Mouse (Mus musculus) neural tube, embryonic 15.5 days (tissue): ENCODE data around the gene Cpeb2. TPM values are rescaled to one million over a fixed set of nuclear protein-coding genes. Genes with fewer than 3 reads are reported as not detected.

Experiments
- ATAC-seq: fragments of 200-750 bp; cut with Nextera tagmentation; 2 replicates; pipeline ENCODE4 v1.8.0; 2017; ENCODE audit warnings: mild to moderate bottlenecking, moderate TSS enrichment, moderate library complexity; ENCODE audit not compliant: low FRiP score
- H3K27ac ChIP-seq: fragments of 300-500 bp; sonication (generic); replicated peaks from 2 replicates; pipeline ENCODE4 v1.5.1; 2015; ENCODE audit warnings: mild to moderate bottlenecking, inconsistent platforms
- H3K27me3 ChIP-seq: fragments of 300-500 bp; sonication (generic); replicated peaks from 2 replicates; pipeline ENCODE4 v1.6.1; 2015; ENCODE audit warnings: inconsistent platforms
- H3K36me3 ChIP-seq: fragments of 300-500 bp; sonication (generic); 2 replicates; pipeline ENCODE4 v1.6.1; 2015; ENCODE audit warnings: inconsistent platforms
- H3K4me1 ChIP-seq: fragments of 300-500 bp; sonication (generic); 2 replicates; pipeline ENCODE4 v1.6.1; 2015; ENCODE audit warnings: inconsistent platforms
- H3K4me2 ChIP-seq: fragments of 300-500 bp; sonication (generic); 2 replicates; pipeline ENCODE4 v1.6.1; 2015; ENCODE audit warnings: inconsistent platforms, mild to moderate bottlenecking, moderate library complexity
- H3K4me3 ChIP-seq: fragments of 300-500 bp; sonication (generic); replicated peaks from 2 replicates; pipeline ENCODE4 v1.5.1; 2015; ENCODE audit warnings: mild to moderate bottlenecking, inconsistent platforms
- H3K9ac ChIP-seq: fragments of 300-500 bp; sonication (generic); replicated peaks from 2 replicates; pipeline ENCODE4 v1.6.1; 2015; ENCODE audit warnings: mild to moderate bottlenecking, inconsistent platforms
- H3K9me3 ChIP-seq: fragments of 300-500 bp; sonication (generic); replicated peaks from 2 replicates; pipeline ENCODE4 v1.6.1; 2016; ENCODE audit warnings: inconsistent platforms
- WGBS: fragments of 180-500 bp; shearing (Covaris S2); methylation state at CpG from one replicate; pipeline ENCODE4 v1.1.7; 2015; ENCODE audit warnings: mixed read lengths; 5-methylcytosine and 5-hydroxymethylcytosine counted together
- polyA plus RNA-seq: library from polyadenylated mRNA; unstranded; fragments of >200 nt; fragmentation: Nextera tagmentation; extraction: Ambion mirVana; gene quantifications from 2 replicates; pipeline ENCODE4 v1.2.1, GENCODE M21; 2015

The Cpeb2 gene
- polyA plus RNA-seq, 1 experiment from 2014 or later: 15.6 TPM

DNA sequence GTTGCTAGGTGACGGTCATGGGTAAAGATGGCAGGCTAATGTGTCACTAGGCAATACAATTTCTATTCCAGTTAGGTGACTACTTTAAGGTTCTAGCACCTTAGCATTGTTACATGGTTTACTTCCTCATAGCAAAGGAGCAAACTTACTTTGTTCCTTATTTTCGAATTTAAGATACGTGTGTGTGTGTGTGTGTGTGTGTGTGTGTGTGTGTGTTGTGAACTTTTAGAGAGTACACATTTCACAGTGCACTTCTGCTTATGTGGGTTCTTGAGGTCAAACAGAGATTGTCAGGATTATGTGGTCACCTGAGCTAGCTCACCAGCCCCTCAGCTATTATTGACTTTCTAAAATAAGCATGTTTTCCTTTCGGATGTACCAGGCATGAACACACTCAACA, 60.2 kb downstream of the Cpeb2 start:
- ATAC-seq: no peak
- Histone ChIP-seq H3K4me2 (no peak overlapping the region), H3K27me3 (no peaks in the 10 kb centered on the region), H3K9me3 (no peaks in the 10 kb centered on the region), H3K9ac (no peak overlapping the region), H3K36me3 (peaks cover 9% of the 10 kb centered on the region; the same call in 1 of the 2 replicates), H3K4me1 (no peaks in the 10 kb centered on the region), H3K4me3 (no peak overlapping the region), H3K27ac (no peak overlapping the region)
- WGBS: 88% methylated on average over 4 of the region's 4 CpGs

DNA sequence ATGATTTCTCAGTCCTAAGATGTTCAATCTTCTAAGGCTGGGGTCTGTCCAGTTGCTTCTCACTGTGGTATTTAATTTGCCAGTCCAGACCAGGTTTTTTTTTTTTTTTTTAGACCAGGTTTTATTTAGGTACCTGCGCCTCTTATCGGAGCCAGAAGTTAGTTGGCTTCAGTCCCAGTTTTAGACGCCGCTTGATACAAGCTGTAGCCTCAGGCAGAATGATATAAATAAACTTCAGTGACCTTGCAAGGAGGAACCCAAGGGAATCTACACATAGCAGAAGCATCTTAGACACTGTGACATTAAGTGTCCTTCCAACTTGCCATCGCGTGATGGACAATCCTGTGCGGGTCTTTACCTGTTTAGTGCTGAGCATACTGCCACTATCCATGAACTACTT, 64.5 kb downstream of the Cpeb2 start:
- Histone ChIP-seq H3K9me3 (no peaks in the 10 kb centered on the region), H3K9ac (no peak overlapping the region), H3K4me2 (no peak overlapping the region), H3K4me3 (no peak overlapping the region), H3K27me3 (no peaks in the 10 kb centered on the region), H3K27ac (no peak overlapping the region), H3K36me3 (0 out of 2 replicates have a peak, but pooled peaks cover 3% of the 10 kb centered on the region), H3K4me1 (no peaks in the 10 kb centered on the region)
- no peak for ATAC-seq
- WGBS: 85% methylated on average over 7 of the region's 7 CpGs

DNA sequence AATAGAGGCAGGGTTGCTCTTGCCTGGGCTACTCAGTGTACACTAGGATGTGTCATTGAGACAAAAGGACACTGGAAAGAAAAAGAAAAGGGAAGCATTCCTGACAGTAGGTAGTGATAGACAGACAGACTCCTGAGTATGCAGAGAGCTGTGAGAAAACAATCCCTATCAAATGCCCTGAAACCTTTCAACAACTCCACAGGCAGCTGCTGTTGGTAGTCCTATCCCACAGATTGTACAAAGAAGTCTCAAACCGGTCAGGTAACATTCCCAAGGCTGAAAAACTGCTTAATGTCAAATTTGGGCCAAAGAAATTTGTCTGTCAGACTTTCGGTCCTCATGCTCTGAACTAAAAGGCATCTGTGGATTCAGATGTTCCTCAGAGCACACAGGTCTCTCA, 66.0 kb downstream of the Cpeb2 start:
- Histone ChIP-seq H3K27ac (no peak overlapping the region), H3K27me3 (no peaks in the 10 kb centered on the region), H3K9ac (no peak overlapping the region), H3K4me1 (no peaks in the 10 kb centered on the region), H3K9me3 (no peaks in the 10 kb centered on the region), H3K4me3 (no peak overlapping the region), H3K36me3 (no peaks in the 10 kb centered on the region), H3K4me2 (no peak overlapping the region)
- ATAC-seq: no peak
- 85% methylated on average over 2 of the region's 2 CpGs for WGBS

DNA sequence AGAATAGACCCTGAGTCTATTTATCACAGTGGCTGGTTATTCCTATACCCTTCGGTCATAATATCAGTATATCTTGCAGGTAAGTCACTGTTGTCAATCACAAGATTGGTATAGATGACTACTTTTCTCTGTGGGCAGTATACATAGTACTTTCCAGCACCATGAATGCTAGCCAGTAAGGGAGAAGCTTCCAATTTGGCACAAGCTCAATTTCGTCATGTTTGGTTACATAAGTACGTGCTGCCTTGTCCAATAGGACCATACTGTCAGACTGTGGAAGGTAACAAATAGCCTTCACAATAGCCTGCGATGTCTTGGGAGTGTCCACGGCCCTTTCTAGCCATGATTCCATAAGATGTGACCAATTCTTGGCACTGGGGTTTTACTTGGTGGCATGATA, 67.1 kb downstream of the Cpeb2 start:
- Histone ChIP-seq H3K9ac (no peak overlapping the region), H3K4me1 (no peaks in the 10 kb centered on the region), H3K27ac (no peak overlapping the region), H3K4me2 (no peak overlapping the region), H3K4me3 (no peak overlapping the region), H3K36me3 (no peaks in the 10 kb centered on the region), H3K9me3 (no peaks in the 10 kb centered on the region), H3K27me3 (no peaks in the 10 kb centered on the region)
- no peak for ATAC-seq
- 95% methylated on average over 5 of the region's 5 CpGs for WGBS

DNA sequence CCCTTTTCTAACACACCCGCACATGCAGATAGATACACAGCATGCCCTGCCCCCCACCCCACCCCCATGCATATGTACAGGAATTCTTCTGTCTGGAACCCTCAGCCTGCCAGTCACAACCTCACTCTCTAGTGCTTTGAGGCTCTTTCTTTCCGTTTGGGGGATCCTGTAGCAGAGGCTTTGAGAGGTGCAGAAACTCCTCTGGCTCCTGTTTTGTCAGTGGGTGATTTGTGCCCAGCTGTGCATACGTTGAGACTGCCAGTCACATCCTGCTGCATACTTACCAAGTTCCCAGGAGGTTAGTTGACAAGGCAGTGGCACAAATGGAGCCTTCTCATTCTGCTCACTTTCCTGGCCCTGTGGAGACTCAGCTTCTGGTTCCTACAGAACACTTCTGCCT, 68.0 kb downstream of the Cpeb2 start:
- H3K27ac ChIP-seq: no peak overlapping the region
- H3K4me3 ChIP-seq: no peak overlapping the region
- no peaks in the 10 kb centered on the region for H3K36me3 ChIP-seq
- H3K9ac ChIP-seq: no peak overlapping the region
- no peaks in the 10 kb centered on the region for H3K9me3 ChIP-seq
- no peak overlapping the region for H3K4me2 ChIP-seq
- 41% methylated on average over 3 of the region's 3 CpGs for WGBS
- H3K27me3 ChIP-seq: no peaks in the 10 kb centered on the region
- ATAC-seq: no peak
- no peaks in the 10 kb centered on the region for H3K4me1 ChIP-seq

DNA sequence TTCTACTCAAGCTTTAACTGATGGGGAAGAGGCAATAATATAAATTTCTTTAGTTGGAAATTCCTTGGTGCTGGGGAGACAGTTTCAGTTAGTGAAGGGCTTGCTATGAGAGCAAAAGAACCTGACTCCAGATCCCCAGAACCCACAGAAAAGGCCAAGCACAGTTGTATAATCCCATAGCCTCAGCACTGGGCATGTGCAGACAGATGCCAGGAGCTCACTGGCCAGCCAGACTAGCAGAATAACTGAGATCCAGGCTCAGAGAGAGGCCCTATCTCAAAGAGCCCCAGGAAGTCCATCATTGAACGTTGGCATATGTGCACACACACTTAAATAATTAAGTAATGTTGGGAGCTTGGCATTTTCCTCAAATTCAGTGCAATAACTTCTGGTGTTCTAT, 70.5 kb downstream of the Cpeb2 start:
- Histone ChIP-seq H3K36me3 (no peaks in the 10 kb centered on the region), H3K4me3 (no peak overlapping the region), H3K9me3 (no peaks in the 10 kb centered on the region), H3K27me3 (no peaks in the 10 kb centered on the region), H3K4me2 (no peak overlapping the region), H3K4me1 (no peaks in the 10 kb centered on the region), H3K27ac (no peak overlapping the region), H3K9ac (no peak overlapping the region)
- ATAC-seq: no peak
- WGBS: 69% methylated on average over 1 of the region's 1 CpGs

DNA sequence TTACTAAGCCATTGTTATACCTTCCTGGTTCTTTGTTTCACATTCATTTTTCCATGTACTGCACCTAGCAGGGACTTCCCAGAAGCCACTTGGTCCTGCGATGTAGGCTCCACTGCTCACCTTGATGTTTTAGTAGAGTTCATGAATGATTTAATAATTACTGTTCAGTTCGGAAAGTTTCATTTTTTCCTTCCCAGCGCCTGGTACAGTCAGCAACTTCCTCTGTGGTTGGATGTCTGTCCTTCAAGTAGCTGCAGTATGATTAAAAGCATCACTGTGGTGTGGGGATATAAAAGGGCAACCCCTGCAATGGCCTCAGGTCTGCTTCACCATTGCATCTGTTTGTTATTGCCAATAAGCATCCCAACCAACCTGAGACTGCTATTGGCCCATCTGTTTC, 72.5 kb downstream of the Cpeb2 start:
- Histone ChIP-seq H3K36me3 (no peaks in the 10 kb centered on the region), H3K4me3 (no peak overlapping the region), H3K27me3 (no peaks in the 10 kb centered on the region), H3K9me3 (no peaks in the 10 kb centered on the region), H3K9ac (no peak overlapping the region), H3K4me1 (peaks cover 2% of the 10 kb centered on the region; the same call in 1 of the 2 replicates), H3K27ac (no peak overlapping the region), H3K4me2 (no peak overlapping the region)
- no peak for ATAC-seq
- 93% methylated on average over 3 of the region's 3 CpGs for WGBS

DNA sequence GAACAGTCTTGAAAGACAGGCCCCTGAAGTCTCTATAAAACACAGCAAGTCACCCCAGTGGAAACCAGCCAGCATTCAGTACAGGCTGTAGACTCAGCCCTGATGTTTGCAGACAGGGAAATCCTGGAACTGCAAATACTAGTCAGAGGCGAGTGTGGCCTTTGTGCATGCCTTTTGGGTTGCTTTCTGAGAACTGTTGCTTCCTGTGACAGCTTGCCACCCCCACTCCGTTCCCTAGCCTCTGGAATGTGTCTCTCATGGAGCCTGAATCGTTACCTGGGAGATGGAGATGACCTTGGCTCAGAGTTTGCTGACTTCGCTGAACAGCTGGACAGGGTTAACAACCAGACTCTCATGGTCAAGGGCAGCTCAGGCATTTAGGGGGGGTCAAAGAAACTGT, 77.0 kb downstream of the Cpeb2 start:
- WGBS: 47% methylated on average over 4 of the region's 4 CpGs

DNA sequence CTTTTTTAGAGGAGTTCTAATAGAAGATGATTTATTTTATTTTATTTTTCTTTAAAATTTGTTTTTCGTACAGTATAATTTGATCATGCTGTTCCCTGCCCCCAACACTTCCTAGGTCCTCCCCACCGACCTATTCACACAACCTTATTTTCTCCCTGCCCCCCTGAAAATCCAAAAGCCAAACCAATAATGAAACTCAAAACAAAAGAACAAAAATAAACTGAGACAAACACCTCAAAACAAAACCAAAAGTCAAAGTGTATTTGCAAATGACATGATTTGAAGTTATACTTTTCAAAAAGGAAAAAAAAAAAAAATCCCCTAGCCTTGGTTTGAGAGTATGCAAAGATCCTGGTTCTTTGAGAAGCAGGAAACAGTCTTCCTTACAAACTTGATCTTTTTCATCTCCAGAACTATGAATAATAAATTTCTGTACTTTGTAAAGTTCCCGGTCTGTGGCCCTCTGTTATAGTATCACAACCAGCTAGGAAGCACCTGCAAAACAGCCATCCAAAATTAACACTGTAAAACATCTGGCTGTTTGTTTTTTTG, 91.4 kb downstream of the Cpeb2 start:
- no peak overlapping the region for H3K4me3 ChIP-seq
- H3K4me2 ChIP-seq: no peak overlapping the region
- H3K4me1 ChIP-seq: no peaks in the 10 kb centered on the region
- no peak overlapping the region for H3K27ac ChIP-seq
- WGBS: 89% methylated on average over 3 of the region's 3 CpGs
- no peaks in the 10 kb centered on the region for H3K36me3 ChIP-seq
- ATAC-seq: no peak
- no peaks in the 10 kb centered on the region for H3K27me3 ChIP-seq
- no peak overlapping the region for H3K9ac ChIP-seq
- H3K9me3 ChIP-seq: no peaks in the 10 kb centered on the region

More for the DNA sequence above, 77.0 kb downstream of the Cpeb2 start:
- H3K27me3 ChIP-seq: no peaks in the 10 kb centered on the region
- ATAC-seq: no peak
- no peak overlapping the region for H3K4me2 ChIP-seq
- no peak overlapping the region for H3K4me3 ChIP-seq
- no peaks in the 10 kb centered on the region for H3K9me3 ChIP-seq
- no peaks in the 10 kb centered on the region for H3K36me3 ChIP-seq
- H3K4me1 ChIP-seq: peaks cover 2% of the 10 kb centered on the region; the same call in 1 of the 2 replicates
- H3K9ac ChIP-seq: no peak overlapping the region
- no peak overlapping the region for H3K27ac ChIP-seq

DNA sequence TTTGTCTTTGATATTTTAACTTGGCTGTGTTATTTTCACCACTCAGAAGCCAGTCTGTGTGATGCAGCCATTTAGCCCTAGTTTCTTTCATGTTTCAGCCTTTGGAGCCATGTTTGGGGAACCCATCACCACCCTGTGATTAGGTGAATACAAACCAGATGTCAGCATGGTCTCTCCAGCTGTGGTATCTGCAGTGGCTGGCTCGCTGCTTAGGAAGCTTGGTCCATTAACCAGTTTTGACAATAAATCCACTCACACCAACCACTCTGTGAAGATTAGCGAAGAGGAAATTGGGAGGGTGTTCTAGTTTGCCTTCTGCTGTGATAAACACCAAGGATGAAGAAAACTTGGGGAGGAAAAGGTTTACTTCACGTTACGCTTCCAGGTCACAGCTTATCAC, 92.6 kb downstream of the Cpeb2 start:
- no peak overlapping the region for H3K4me3 ChIP-seq
- H3K9me3 ChIP-seq: no peaks in the 10 kb centered on the region
- no peaks in the 10 kb centered on the region for H3K36me3 ChIP-seq
- H3K4me1 ChIP-seq: no peaks in the 10 kb centered on the region
- H3K27me3 ChIP-seq: no peaks in the 10 kb centered on the region
- H3K27ac ChIP-seq: no peak overlapping the region
- WGBS: 80% methylated on average over 4 of the region's 4 CpGs
- H3K4me2 ChIP-seq: no peak overlapping the region
- H3K9ac ChIP-seq: no peak overlapping the region
- ATAC-seq: no peak

DNA sequence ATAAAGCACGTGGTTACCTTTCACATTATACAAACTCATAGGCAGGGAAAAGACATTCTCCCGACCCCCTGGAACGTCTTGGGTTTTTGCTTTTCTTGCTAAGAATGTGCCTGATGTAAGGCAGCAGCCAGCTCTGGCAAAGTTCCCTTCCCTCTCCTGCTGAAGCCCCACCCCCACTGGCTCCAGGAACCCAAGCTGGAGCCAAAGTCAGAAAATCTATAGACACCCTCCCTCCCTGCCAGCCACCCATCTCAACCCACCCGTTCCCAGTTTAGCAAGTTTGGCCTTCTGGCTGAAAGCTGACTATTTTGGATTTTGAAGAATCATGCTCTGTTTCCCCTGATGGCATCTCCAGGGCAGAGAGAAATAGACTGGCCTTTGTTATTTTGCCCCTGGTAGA, 95.6 kb downstream of the Cpeb2 start:
- Histone ChIP-seq H3K36me3 (no peaks in the 10 kb centered on the region), H3K9me3 (no peaks in the 10 kb centered on the region), H3K4me1 (no peaks in the 10 kb centered on the region), H3K4me3 (no peak overlapping the region), H3K9ac (no peak overlapping the region), H3K27ac (no peak overlapping the region), H3K27me3 (no peaks in the 10 kb centered on the region), H3K4me2 (no peak overlapping the region)
- ATAC-seq: no peak
- WGBS: 57% methylated on average over 4 of the region's 4 CpGs

DNA sequence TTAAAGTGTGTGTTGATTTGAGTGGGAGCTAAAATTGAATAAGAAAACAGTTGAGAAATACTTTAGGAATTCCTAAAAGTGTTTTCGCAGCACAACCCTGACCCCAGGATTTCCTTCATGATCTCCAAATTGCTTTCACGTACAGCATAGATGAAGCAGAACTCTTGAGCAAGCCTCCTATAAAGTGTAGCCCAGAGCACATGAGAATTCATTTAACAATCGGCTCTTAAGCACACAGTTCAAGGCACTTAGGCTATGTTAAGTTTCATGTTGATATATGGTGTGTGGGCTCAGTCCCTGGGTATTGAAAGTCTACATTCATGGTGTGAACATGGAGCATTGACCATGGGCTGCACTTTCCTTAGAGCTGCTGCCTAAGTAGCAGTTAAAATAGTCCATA, 97.3 kb downstream of the Cpeb2 start:
- Histone ChIP-seq H3K9me3 (no peaks in the 10 kb centered on the region), H3K27me3 (no peaks in the 10 kb centered on the region), H3K4me1 (no peaks in the 10 kb centered on the region), H3K4me2 (no peak overlapping the region), H3K4me3 (no peak overlapping the region), H3K27ac (no peak overlapping the region), H3K9ac (no peak overlapping the region), H3K36me3 (no peaks in the 10 kb centered on the region)
- no peak for ATAC-seq
- WGBS: 89% methylated on average over 3 of the region's 3 CpGs

DNA sequence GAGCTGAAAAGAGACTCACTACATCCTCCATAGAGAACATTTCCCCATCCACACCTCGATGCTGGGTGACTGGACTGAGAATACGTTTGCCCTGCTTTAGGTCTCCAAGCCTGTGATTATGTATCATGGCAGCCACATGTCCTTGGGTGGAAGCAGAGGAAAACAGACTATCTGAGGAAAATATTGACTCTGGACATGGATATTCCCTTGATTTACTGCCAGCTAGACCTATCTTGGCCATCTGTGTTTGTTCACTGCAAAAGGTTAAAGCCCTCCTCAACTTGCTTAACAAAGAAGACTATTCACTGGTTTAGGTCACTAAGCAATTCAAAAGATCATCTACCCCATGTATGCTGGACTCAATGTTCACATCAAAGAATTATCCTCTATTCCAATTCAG, 101.5 kb downstream of the Cpeb2 start:
- no peak overlapping the region for H3K27ac ChIP-seq
- H3K9ac ChIP-seq: no peak overlapping the region
- no peak for ATAC-seq
- H3K9me3 ChIP-seq: no peaks in the 10 kb centered on the region
- H3K36me3 ChIP-seq: no peaks in the 10 kb centered on the region
- H3K27me3 ChIP-seq: no peaks in the 10 kb centered on the region
- no peaks in the 10 kb centered on the region for H3K4me1 ChIP-seq
- H3K4me2 ChIP-seq: no peak overlapping the region
- WGBS: 83% methylated on average over 2 of the region's 2 CpGs
- H3K4me3 ChIP-seq: no peak overlapping the region
